Mouse (Mus musculus) common myeloid progenitor, adult 5-6 weeks (primary cell): ENCODE data around the gene Olfr1462. TPM values are rescaled to one million over a fixed set of nuclear protein-coding genes. Genes with fewer than 3 reads are reported as not detected.

ENCODE experiments used
- ATAC-seq: replicated peaks from 2 replicates; pipeline ENCODE4 v1.8.0; 2016; ENCODE audit warnings: low read depth, mild to moderate bottlenecking, moderate TSS enrichment, inconsistent platforms; ENCODE audit not compliant: poor library complexity, severe bottlenecking
- total RNA-seq: library from RNA; stranded (forward); fragments of 200-1000, 187-1606 nt; gene quantifications from 2 replicates; pipeline ENCODE4 v1.2.3, GENCODE M21; 2017

The Olfr1462 gene
- total RNA-seq, result not detected in 2 replicates

DNA sequence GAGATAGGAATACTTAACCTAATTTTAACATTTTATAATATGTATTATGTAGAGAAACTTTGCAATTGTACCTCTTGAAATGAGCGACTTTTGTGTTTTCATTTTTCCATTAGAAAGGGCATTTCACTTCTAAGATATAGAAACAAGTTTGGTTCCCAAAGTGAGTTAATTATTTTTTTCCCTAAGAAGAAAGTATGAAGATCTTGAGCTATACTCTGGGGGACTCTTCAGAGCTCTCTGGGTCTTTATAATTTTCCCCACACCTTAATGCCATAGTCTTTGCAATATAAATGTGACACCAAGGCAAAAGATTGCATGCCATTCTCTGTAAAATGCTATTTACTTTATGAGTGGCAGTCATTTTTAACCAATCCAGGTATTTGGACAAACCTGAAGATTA lies at the start of gene Olfr1462:
Gene Olfr1462 (plus strand): TSS at position 301 of the 400 bp plus-strand sequence.
- ATAC-seq, result no peak

DNA sequence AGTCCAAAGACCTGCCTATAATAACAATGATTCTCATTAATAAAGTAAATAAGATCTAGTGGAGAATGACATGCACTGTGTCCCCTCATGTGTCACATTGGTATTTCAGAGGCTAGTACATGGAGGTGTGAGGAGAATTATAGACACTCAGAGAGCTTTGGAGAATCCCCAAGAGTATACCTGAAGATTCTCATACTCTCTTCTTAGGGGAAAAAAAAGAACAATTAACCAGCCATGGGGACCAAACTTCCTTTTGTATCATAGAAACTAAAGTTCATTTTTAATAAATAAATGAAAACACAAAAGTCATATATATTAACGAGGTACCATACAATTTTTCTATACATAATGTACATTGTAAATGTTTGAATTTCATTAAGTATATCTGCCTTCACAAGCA lies 36.1 kb upstream of the Olfr1462 start, which contains the start of gene Olfr1459:
Gene Olfr1459 (minus strand): TSS at position 101 of the 400 bp plus-strand sequence.
- no peak for ATAC-seq

DNA sequence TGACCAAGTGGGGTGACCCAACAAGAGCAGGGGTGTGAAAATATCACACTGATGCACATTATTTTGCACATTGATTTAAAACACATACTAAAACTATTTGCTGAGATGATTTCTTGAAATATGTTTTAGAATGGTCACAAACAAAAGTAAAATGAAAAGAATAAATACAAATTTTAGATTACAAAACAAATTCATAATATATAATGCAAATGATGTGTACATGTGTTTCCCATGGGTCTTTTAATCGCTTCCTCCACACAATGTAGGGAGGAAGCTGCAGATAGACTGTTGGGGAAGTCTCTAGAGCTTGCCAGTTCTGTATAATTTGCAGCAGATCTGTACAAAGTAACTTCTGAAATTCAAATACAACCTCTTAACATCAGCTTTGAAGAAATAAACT lies 22.8 kb upstream of the Olfr1462 start, which contains the start of gene Olfr1461:
Gene Olfr1461 (plus strand): TSS at position 301 of the 400 bp plus-strand sequence.
- ATAC-seq, result no peak

DNA sequence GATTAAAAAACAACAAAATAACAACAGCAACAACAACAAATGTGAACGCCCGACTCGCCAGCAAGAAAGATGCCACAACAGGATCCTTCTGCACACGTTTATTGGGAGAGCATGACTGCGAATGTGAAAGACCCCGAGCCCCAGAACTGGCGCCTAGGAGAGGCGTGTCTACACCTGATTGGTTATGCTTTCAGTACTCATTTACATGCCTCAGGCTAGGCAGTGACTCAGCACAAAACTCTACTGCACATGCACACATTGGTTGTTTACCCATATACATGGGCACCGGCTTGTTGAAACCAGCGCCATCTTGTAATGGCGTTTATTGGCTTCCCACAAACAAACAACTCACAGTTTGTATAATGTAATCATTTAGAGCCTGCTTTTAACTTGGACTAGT lies 36.1 kb downstream of the Olfr1462 start:
- ATAC-seq, result no peak

DNA sequence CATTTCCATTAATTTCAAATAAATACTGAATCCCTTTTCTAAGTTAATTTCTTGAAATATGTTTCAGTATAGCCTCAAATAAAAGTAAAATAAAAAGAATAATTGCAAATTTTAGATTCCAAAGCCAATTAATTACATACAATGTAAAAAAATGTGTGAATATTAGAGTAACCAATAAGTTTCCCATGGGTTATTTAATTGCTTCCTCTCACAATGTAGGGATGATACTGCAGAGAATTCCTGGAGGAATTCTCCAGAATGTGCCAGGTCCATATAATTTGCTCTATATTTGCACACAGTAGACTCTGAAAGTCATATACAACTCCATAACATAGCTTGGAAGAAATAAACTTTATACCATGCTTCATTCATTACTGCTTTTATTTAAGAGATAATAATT lies 45.5 kb downstream of the Olfr1462 start, which contains the start of gene Olfr1463:
Gene Olfr1463 (plus strand): TSS at position 301 of the 400 bp plus-strand sequence.
- no peak for ATAC-seq

Other genes starting within 250 kb of the Olfr1462 start
- not detected in 2 replicates for gene Olfr1450, start 235.5 kb upstream of the Olfr1462 start, total RNA-seq
- not detected in 2 replicates for gene Olfr1451, start 190.7 kb upstream of the Olfr1462 start, total RNA-seq
- not detected in 2 replicates for gene Olfr1453, start 157.4 kb upstream of the Olfr1462 start, total RNA-seq
- gene Olfr1454, start 125.1 kb upstream of the Olfr1462 start, total RNA-seq, result not detected in 2 replicates
- not detected in 2 replicates for gene Olfr1457, start 87.8 kb upstream of the Olfr1462 start, total RNA-seq
- gene Olfr1458, start 79.0 kb upstream of the Olfr1462 start, total RNA-seq, result not detected in 2 replicates
- not detected in 2 replicates for gene Olfr1459, start 36.2 kb upstream of the Olfr1462 start, total RNA-seq
- gene Olfr1461, start 22.7 kb upstream of the Olfr1462 start, total RNA-seq, result not detected in 2 replicates
- gene Olfr1463, start 45.6 kb downstream of the Olfr1462 start, total RNA-seq, result not detected in 2 replicates
- gene Olfr1465, start 129.8 kb downstream of the Olfr1462 start, total RNA-seq, result not detected in 2 replicates
- not detected in 2 replicates for gene Olfr1466, start 153.1 kb downstream of the Olfr1462 start, total RNA-seq
- not detected in 2 replicates for gene Olfr1467, start 176.5 kb downstream of the Olfr1462 start, total RNA-seq
- not detected in 2 replicates for gene Olfr1469, start 222.1 kb downstream of the Olfr1462 start, total RNA-seq